Mouse (Mus musculus) C2C12 (cell line): ENCODE data around the gene Gm10053.

Experiments used
- CEBPB ChIP-seq: IDR thresholded peaks from one replicate; pipeline ENCODE4 v1.6.1; 2011; ENCODE audit warnings: low read depth, mild to moderate bottlenecking, control low read depth, moderate library complexity
- CTCF ChIP-seq: IDR thresholded peaks from one replicate; pipeline ENCODE4 v1.5.1; 2011; ENCODE audit not compliant: control insufficient read depth, insufficient read depth, insufficient read length
- MAX ChIP-seq: IDR thresholded peaks from one replicate; pipeline ENCODE4 v1.6.1; 2011; ENCODE audit warnings: mild to moderate bottlenecking, control low read depth
- MYOD1 ChIP-seq: IDR thresholded peaks from one replicate; pipeline ENCODE4 v1.6.1; 2011; ENCODE audit warnings: low read depth; ENCODE audit not compliant: control insufficient read depth, insufficient read length
- USF1 ChIP-seq: IDR thresholded peaks from one replicate; pipeline ENCODE4 v1.6.1; 2011; ENCODE audit warnings: low read depth, mild to moderate bottlenecking, control low read depth, moderate library complexity

DNA sequence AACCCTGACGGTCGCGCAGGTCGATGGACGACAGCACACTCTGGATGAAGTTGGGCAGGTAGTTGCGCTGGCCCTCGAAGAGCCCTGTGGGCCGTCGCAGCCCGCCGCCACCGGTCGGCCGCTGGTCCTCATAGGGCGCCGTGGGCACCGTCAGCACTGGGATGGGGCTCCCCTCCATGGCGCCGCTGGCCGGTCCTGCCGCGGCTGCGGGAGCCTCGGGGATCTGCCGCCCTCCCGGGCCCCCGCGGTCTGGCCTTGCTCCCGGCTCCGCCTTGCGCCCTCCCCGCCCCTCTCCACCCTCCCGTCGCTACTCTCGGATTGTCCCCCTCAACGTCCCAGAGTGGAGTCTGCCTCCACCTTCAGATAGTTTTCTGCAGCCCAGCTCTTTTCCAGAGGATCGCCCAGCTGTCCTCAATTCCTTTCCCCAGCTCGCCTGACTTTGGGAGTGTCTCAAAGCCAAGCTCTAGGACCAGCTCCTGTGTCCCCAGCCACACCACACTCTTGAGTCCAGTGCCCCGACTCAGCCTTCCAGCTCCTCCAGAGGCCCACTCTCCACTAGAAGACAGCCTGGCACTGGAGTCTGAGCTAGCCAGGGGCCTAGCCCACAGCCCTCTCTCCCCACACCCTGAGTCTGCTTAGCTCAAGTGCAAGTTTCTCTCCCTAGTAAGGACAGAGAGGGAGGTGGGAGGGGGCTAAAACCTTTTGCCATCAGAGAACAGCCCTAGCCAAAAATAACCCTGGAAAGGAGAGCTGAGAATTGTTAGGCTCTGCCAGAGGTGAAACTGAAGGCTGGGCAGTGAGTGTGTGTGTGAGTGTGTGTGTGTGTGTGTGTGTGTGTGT lies 13.7 kb upstream of the Gm10053 start, which contains the start of gene Pgm5:
- TF ChIP-seq CTCF = no peak
- TF ChIP-seq MYOD1 = no peak
- TF ChIP-seq MAX = no peak
- no peak for TF ChIP-seq CEBPB
- no peak for TF ChIP-seq USF1
